Comparison of ENCODE assay signal across 8 mouse cellular contexts in genomic region chr11:30799496-30799895, GRCm38 (mm10). TPM values are rescaled to one million over a fixed set of nuclear protein-coding genes. Genes with fewer than 3 reads are reported as not detected.
DNase-seq lines count a peak whose midpoint lies in the region; ATAC-seq and TF ChIP-seq lines count a peak whose summit lies in the region.

No protein-coding gene starts in this region.

- no peak overlapping the region for H3K27ac ChIP-seq in thymus, adult 2 months (ENCODE audit: control insufficient read depth, insufficient read depth, low read length)
- H3K27ac ChIP-seq in neural tube, embryonic 15.5 days (replicated peaks), result no peak overlapping the region

- no peaks in the 10 kb centered on the region for H3K9me3 ChIP-seq in neural tube, embryonic 15.5 days (replicated peaks)

- H3K4me1 ChIP-seq in thymus, adult 2 months (replicated peaks; ENCODE audit: control insufficient read depth, insufficient read depth, low read length), result no peaks in the 10 kb centered on the region
- no peaks in the 10 kb centered on the region for H3K4me1 ChIP-seq in neural tube, embryonic 15.5 days

- no peaks in the 10 kb centered on the region for H3K27me3 ChIP-seq in thymus, adult 2 months (ENCODE audit: control insufficient read depth, insufficient read depth, low read length)
- no peaks in the 10 kb centered on the region for H3K27me3 ChIP-seq in neural tube, embryonic 15.5 days (replicated peaks)

- TF ChIP-seq POLR2A in thymus, adult 2 months (IDR thresholded peaks at IDR 0.05; ENCODE audit: control insufficient read depth, extremely low read depth, insufficient read depth, low read length, poor library complexity), result no peak

- no peaks in the 10 kb centered on the region for H3K36me3 ChIP-seq in thymus, adult 2 months (ENCODE audit: control insufficient read depth, insufficient read depth, low read length)
- 0 out of 2 replicates have a peak, but pooled peaks cover under 1% of the 10 kb centered on the region for H3K36me3 ChIP-seq in neural tube, embryonic 15.5 days

- no peak overlapping the region for H3K4me3 ChIP-seq in thymus, adult 2 months (ENCODE audit: control insufficient read depth, insufficient read depth, low read length)
- no peak overlapping the region for H3K4me3 ChIP-seq in neural tube, embryonic 15.5 days (replicated peaks)

- WGBS in thymus, adult 2 months, result 84% methylated on average over 1 of the region's 1 CpGs
- WGBS in neural tube, embryonic 15.5 days, result 76% methylated on average over 1 of the region's 1 CpGs

- no peak overlapping the region for H3K4me2 ChIP-seq in neural tube, embryonic 15.5 days

- DNase-seq in cerebellum, postnatal 36 days, result peak; percentile 34 to 35
- DNase-seq in cerebellum, adult 9-11 months, result no peak
- DNase-seq in thymus, adult 2 months, result peak; percentile 58
- DNase-seq in thymus, adult 18-20 months, result no peak
- DNase-seq in kidney, postnatal 25 days, result peak; percentile 64 to 73
- DNase-seq in urinary bladder, postnatal 4 days (ENCODE audit: low spot score in 2 of 2), result no peak

- ATAC-seq in erythroblast, adult 5-6 weeks (replicated peaks; ENCODE audit: low FRiP score, poor library complexity, severe bottlenecking), result peak; percentile 89
- ATAC-seq in neural tube, embryonic 15.5 days (ENCODE audit: low FRiP score), result 0 out of 2 replicates have a peak, but pooled peaks have one; percentile 57

- H3K9ac ChIP-seq in neural tube, embryonic 15.5 days (replicated peaks), result no peak overlapping the region

- TF ChIP-seq CTCF in thymus, adult 2 months (IDR thresholded peaks at IDR 0.05; ENCODE audit: borderline replicate concordance, control insufficient read depth, extremely low read depth, insufficient read depth, low read length, poor library complexity), result no peak

RNA-seq across cellular contexts. Expression of gene Psme4, which starts 28.0 kb away (rescaled TPM):
- polyA plus RNA-seq in thymus, adult 2 months (2012; rRNA removed), result 11.8 and 12.8 TPM in 2 replicates
- 52.3 and 64.4 TPM in 2 replicates for total RNA-seq in erythroblast, adult 5-6 weeks (2015; ENCODE audit: low replicate concordance)
- 70.7 and 75.4 TPM in 2 replicates for total RNA-seq in erythroblast, adult 5-6 weeks (2017; ENCODE audit: low replicate concordance)
- polyA plus RNA-seq in neural tube, embryonic 15.5 days (2015; fragmentation: Nextera tagmentation; extraction: Ambion mirVana), result 13.1 TPM in 2 replicates

Comparison
In these comparisons a context has a peak if more than half of its experiments do, and no peak if none do; other contexts are left out.
1. DNase-seq: peak in cerebellum, postnatal 36 days (2 of 2), thymus, adult 2 months (single experiment) and kidney, postnatal 25 days (2 of 2); none in cerebellum, adult 9-11 months (single experiment), thymus, adult 18-20 months (0 of 2) and urinary bladder, postnatal 4 days (0 of 2).